Mouse (Mus musculus) intestine, embryonic 16.5 days (tissue): ENCODE results near the gene Hipk3. TPM values are rescaled to one million over a fixed set of nuclear protein-coding genes. Genes with fewer than 3 reads are reported as not detected.

ENCODE experiments used
- ATAC-seq: fragments of 200-750 bp; cut with Nextera tagmentation; 2 replicates; pipeline ENCODE4 v1.8.0; 2017; ENCODE audit warnings: moderate TSS enrichment, moderate library complexity
- H3K27ac ChIP-seq: fragments of 300-500 bp; sonication (generic); 2 replicates; pipeline ENCODE4 v1.5.1; 2014; ENCODE audit warnings: mild to moderate bottlenecking, low read length
- H3K27me3 ChIP-seq: fragments of 300-500 bp; sonication (generic); replicated peaks from 2 replicates; pipeline ENCODE4 v1.6.1; 2014; ENCODE audit warnings: low read length, control low read depth, mixed read lengths; ENCODE audit not compliant: control insufficient read depth, insufficient read depth
- H3K36me3 ChIP-seq: fragments of 300-500 bp; sonication (generic); 2 replicates; pipeline ENCODE4 v1.6.1; 2014; ENCODE audit warnings: low read length, control low read depth; ENCODE audit not compliant: control insufficient read depth, insufficient read depth
- H3K4me1 ChIP-seq: fragments of 300-500 bp; sonication (generic); 2 replicates; pipeline ENCODE4 v1.6.1; 2014; ENCODE audit warnings: low read length, control low read depth, mixed read lengths; ENCODE audit not compliant: control insufficient read depth, insufficient read depth
- H3K4me2 ChIP-seq: fragments of 300-500 bp; sonication (generic); 2 replicates; pipeline ENCODE4 v1.6.1; 2014; ENCODE audit warnings: low read depth, low read length, control low read depth
- H3K4me3 ChIP-seq: fragments of 300-500 bp; sonication (generic); 2 replicates; pipeline ENCODE4 v1.5.1; 2014; ENCODE audit warnings: mild to moderate bottlenecking, low read length
- H3K9ac ChIP-seq: fragments of 300-500 bp; sonication (generic); 2 replicates; pipeline ENCODE4 v1.6.1; 2014; ENCODE audit warnings: low read depth, low read length
- H3K9me3 ChIP-seq: fragments of 300-500 bp; sonication (generic); 2 replicates; pipeline ENCODE4 v1.6.1; 2016; ENCODE audit warnings: low read length, control low read depth; ENCODE audit not compliant: control insufficient read depth
- WGBS: fragments of 180-500 bp; shearing (Covaris S2); extraction: QIAGEN DNeasy Blood & Tissue Kit; methylation state at CpG from one replicate; pipeline ENCODE4 v1.1.7; 2014; 5-methylcytosine and 5-hydroxymethylcytosine counted together
- polyA plus RNA-seq: library from polyadenylated mRNA; unstranded; fragments of >200 nt; fragmentation: Nextera tagmentation; extraction: Ambion mirVana; gene quantifications from 2 replicates; pipeline ENCODE4 v1.2.1, GENCODE M21; 2015

The Hipk3 gene
- 7.6 and 9.7 TPM in 2 replicates for polyA plus RNA-seq

GRCm38 (mm10) chr2:104493951-104494800 lies at the start of gene Hipk3:
Hipk3 (minus strand) TSS chr2:104494446.
- WGBS: under 1% methylated on average over 94 of the region's 98 CpGs
- Histone ChIP-seq H3K36me3 (no peaks in the 10 kb centered on the region), H3K9me3 (no peaks in the 10 kb centered on the region), H3K9ac (peak within 1 kb of the TSS; percentile 100), H3K27ac (peak within 1 kb of the TSS; percentile 100), H3K4me2 (peak within 1 kb of the TSS; percentile 85), H3K4me1 (peaks cover 14% of the 10 kb centered on the region), H3K4me3 (peak within 1 kb of the TSS; percentile 98), H3K27me3 (no peaks in the 10 kb centered on the region)
- peak; percentile 88 for ATAC-seq

GRCm38 (mm10) chr2:104540286-104540685 lies 46.0 kb upstream of the Hipk3 start:
- WGBS: 46% methylated on average over 2 of the region's 2 CpGs
- Histone ChIP-seq H3K4me3 (no peak overlapping the region), H3K27me3 (no peaks in the 10 kb centered on the region), H3K9ac (no peak overlapping the region), H3K4me1 (no peaks in the 10 kb centered on the region), H3K4me2 (no peak overlapping the region), H3K27ac (no peak overlapping the region), H3K36me3 (no peaks in the 10 kb centered on the region), H3K9me3 (no peaks in the 10 kb centered on the region)
- ATAC-seq: no peak

GRCm38 (mm10) chr2:104534751-104535150 lies 40.5 kb upstream of the Hipk3 start:
- ATAC-seq: no peak
- Histone ChIP-seq H3K4me1 (no peaks in the 10 kb centered on the region), H3K27me3 (no peaks in the 10 kb centered on the region), H3K9ac (no peak overlapping the region), H3K36me3 (no peaks in the 10 kb centered on the region), H3K9me3 (no peaks in the 10 kb centered on the region), H3K27ac (no peak overlapping the region), H3K4me2 (no peak overlapping the region), H3K4me3 (no peak overlapping the region)
- whole genome bisulfite sequencing: 89% methylated on average over 3 of the region's 3 CpGs

GRCm38 (mm10) chr2:104532548-104532947 lies 38.3 kb upstream of the Hipk3 start:
- no peak overlapping the region for H3K9ac ChIP-seq
- no peaks in the 10 kb centered on the region for H3K4me1 ChIP-seq
- no peaks in the 10 kb centered on the region for H3K27me3 ChIP-seq
- no peak overlapping the region for H3K4me2 ChIP-seq
- no peaks in the 10 kb centered on the region for H3K9me3 ChIP-seq
- ATAC-seq: no peak
- 78% methylated on average over 1 of the region's 1 CpGs for WGBS
- no peak overlapping the region for H3K4me3 ChIP-seq
- H3K27ac ChIP-seq: no peak overlapping the region
- no peaks in the 10 kb centered on the region for H3K36me3 ChIP-seq

GRCm38 (mm10) chr2:104526559-104526958 lies 32.3 kb upstream of the Hipk3 start:
- ATAC-seq: no peak
- Histone ChIP-seq H3K36me3 (no peaks in the 10 kb centered on the region), H3K27me3 (no peaks in the 10 kb centered on the region), H3K9ac (no peak overlapping the region), H3K4me2 (no peak overlapping the region), H3K9me3 (no peaks in the 10 kb centered on the region), H3K4me3 (no peak overlapping the region), H3K27ac (no peak overlapping the region), H3K4me1 (no peaks in the 10 kb centered on the region)
- 58% methylated on average over 3 of the region's 3 CpGs for WGBS

GRCm38 (mm10) chr2:104525506-104525905 lies 31.3 kb upstream of the Hipk3 start:
- no peaks in the 10 kb centered on the region for H3K27me3 ChIP-seq
- H3K9me3 ChIP-seq: no peaks in the 10 kb centered on the region
- 31% methylated on average over 5 of the region's 5 CpGs for whole genome bisulfite sequencing
- no peak overlapping the region for H3K4me2 ChIP-seq
- no peak overlapping the region for H3K9ac ChIP-seq
- ATAC-seq: peak; percentile 53; the same call in 1 of the 2 replicates
- no peaks in the 10 kb centered on the region for H3K4me1 ChIP-seq
- no peaks in the 10 kb centered on the region for H3K36me3 ChIP-seq
- no peak overlapping the region for H3K4me3 ChIP-seq
- no peak overlapping the region for H3K27ac ChIP-seq

- Histone ChIP-seq H3K9ac (no peak overlapping the region), H3K4me1 (no peaks in the 10 kb centered on the region), H3K27me3 (no peaks in the 10 kb centered on the region), H3K27ac (no peak overlapping the region), H3K9me3 (no peaks in the 10 kb centered on the region), H3K4me3 (no peak overlapping the region), H3K36me3 (no peaks in the 10 kb centered on the region), H3K4me2 (no peak overlapping the region)
- WGBS: 86% methylated on average over 8 of the region's 8 CpGs
- no peak for ATAC-seq
Measured at GRCm38 (mm10) chr2:104511622-104512021, 17.4 kb upstream of the Hipk3 start.

- Histone ChIP-seq H3K9me3 (no peaks in the 10 kb centered on the region), H3K27me3 (no peaks in the 10 kb centered on the region)
Measured at GRCm38 (mm10) chr2:104502388-104502787, 8.1 kb upstream of the Hipk3 start.

GRCm38 (mm10) chr2:104501091-104501490 lies 6.8 kb upstream of the Hipk3 start:
- H3K4me3 ChIP-seq: no peak overlapping the region
- H3K36me3 ChIP-seq: no peaks in the 10 kb centered on the region
- H3K27me3 ChIP-seq: no peaks in the 10 kb centered on the region
- no peaks in the 10 kb centered on the region for H3K9me3 ChIP-seq
- peaks cover 6% of the 10 kb centered on the region for H3K4me1 ChIP-seq
- 90% methylated on average over 2 of the region's 2 CpGs for WGBS
- no peak for ATAC-seq
- H3K9ac ChIP-seq: no peak overlapping the region
- H3K4me2 ChIP-seq: no peak overlapping the region
- no peak overlapping the region for H3K27ac ChIP-seq

More at GRCm38 (mm10) chr2:104502388-104502787, 8.1 kb upstream of the Hipk3 start:
- no peak overlapping the region for H3K4me2 ChIP-seq
- no peak overlapping the region for H3K27ac ChIP-seq
- WGBS: 66% methylated on average over 3 of the region's 3 CpGs
- no peaks in the 10 kb centered on the region for H3K36me3 ChIP-seq
- no peak overlapping the region for H3K9ac ChIP-seq
- H3K4me3 ChIP-seq: no peak overlapping the region
- peaks cover 6% of the 10 kb centered on the region for H3K4me1 ChIP-seq
- ATAC-seq: no peak
